Mouse (Mus musculus) naive thymus-derived CD4-positive, alpha-beta T cell, adult 2 months (primary cell): Measurements from ENCODE around the gene Prss30.
A peak's percentile ranks its signal among the peaks of the same experiment; 100 is the strongest.
"Not testable (repeated sequence)": the region's sequence is repeated elsewhere in the genome, so short reads cannot be mapped to it uniquely, and the experiment has no call there.

Experiments
- DNase-seq: peaks from one replicate; pipeline ENCODE4 v3.0.0-alpha.2; 2011; ENCODE audit warnings: low read depth

The Prss30 gene

DNA sequence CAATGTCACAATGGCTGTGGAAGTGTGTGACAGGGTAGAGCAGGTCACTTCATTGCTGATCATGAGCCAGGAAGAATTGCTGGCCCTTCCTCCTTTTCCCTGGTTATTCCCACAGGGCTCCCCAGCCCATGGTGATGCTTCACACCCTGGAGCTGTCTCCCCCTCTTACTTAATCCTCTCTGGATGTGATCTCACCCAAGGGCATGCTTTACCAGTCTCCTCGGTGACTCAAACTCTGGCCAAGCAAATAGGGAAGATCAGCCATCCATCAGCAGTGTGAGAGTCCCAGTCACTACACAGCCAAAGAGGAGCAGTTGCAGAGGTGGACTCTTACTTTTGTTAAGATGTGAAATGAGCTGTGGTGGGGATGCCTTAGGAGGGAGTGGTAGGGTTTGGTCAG is 4.6 kb upstream of the Prss30 start:
- no peak for DNase-seq

DNA sequence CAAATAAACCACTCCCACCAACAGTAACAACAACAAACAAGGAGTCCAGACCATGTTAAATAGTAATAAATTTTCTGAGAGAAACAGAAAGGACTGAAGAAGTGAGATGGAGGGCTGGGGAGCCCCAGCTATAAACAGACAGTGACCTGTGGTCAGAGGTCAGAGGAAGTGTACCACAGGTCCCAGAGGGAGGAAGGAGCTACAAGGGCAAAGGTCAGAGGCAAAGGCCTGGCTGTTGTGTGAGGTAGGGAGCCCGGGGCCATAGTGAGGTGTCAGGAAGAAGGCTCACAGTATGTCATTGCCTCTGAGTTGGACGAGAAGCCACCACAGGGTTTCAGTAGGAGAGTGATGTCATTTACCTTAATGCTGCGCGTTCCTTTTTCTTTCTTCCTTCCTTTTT is 2.5 kb upstream of the Prss30 start:
- DNase-seq, result no peak

DNA sequence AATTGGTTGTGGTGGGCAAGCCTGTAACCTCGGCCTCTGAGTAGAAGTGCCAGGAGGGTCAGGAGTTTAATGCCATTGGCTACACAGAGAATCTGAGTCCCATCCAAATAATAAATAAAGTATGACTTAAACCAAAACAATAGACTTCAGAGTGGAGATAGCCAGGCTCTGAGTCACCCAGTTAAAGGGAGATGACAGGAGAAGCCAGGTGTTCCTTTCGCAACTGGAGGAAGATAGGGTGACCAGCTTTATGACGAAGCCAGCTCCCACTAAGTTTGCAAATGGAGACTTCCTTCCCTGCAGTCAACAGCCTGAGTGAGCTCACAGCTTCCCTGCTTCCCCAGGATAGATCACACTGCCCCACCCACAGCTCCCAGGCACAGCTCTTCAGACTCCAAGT is 895 bp downstream of the Prss30 start:
- no peak for DNase-seq

DNA sequence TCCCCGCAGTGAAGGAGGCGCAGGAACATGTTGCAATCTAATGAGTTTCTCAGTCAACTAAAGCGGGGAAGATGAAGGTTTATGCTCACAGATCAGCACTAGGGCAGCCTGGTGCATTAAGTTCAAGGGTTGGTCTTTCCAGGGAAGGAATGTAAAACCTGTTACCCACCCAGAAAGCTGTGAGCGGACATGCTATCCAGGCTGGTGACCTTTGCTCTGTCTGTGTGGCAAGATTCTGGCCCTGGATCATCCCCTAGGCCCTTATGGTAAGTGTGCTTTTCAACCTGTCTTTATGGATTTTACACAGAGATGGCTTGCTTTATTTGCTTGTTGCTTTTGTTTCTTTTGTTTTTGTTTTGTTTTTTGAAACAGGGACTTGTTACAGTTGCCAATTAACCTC is 3.7 kb downstream of the Prss30 start:
- DNase-seq, result no peak

DNA sequence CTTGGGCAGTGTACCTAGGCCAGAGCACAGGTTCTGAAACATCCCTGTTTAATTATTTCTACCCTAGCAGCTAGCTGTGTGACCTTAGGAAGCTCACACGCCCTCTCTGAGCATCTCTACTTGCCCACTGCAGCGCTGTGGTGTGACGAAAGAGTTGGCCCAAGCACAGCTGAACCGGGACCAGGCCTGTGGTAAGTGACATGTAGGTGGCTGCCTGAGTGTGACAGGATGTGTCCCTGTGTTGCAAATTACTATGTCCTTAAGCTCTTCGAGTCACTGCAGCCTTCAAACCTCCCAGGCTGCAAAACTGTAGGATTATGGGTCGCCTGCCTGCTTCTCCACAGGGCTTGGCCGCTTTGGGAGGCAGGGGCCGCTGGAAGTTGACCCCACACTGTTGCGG is 9.1 kb downstream of the Prss30 start:
- DNase-seq, result no peak

DNA sequence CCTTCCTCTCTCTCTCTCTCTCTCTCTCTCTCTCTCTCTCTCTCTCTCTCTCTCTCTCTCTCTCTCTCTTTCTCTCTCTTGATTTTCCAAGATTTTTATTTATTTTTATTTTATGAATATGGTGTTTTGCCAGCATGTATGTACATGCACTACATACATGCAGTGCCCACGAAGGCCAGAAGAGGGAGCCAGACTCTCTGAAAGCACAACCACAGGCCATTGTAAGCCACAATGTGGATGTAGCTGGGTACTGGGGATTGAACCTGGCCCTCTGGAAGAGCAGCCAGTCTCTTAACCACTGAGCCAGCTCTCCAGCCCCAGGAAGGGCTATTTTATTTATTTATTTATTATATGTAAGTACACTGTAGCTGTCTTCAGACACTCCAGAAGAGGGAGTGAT is 11.1 kb downstream of the Prss30 start:
- peak; percentile 81 for DNase-seq

DNA sequence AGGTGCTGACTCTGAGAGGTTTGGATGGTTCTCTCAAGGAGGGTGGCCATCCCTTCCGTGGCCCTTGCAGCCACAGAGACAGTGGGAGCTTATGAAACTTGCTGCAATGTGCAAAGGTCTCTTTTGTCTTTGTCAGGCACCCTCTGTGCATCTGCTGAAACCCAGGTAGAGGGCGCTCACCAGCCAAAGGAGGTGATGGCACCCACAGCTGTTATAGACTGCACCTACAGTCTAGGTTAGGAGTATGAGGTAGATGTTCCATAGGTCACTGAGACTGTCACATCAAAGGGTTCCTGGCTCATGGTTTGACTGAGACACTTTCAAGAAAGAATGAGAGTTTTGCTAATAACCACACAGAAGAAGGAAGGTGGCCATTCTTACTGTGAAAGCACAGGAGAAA is 11.6 kb downstream of the Prss30 start:
- DNase-seq, result peak; percentile 24

DNA sequence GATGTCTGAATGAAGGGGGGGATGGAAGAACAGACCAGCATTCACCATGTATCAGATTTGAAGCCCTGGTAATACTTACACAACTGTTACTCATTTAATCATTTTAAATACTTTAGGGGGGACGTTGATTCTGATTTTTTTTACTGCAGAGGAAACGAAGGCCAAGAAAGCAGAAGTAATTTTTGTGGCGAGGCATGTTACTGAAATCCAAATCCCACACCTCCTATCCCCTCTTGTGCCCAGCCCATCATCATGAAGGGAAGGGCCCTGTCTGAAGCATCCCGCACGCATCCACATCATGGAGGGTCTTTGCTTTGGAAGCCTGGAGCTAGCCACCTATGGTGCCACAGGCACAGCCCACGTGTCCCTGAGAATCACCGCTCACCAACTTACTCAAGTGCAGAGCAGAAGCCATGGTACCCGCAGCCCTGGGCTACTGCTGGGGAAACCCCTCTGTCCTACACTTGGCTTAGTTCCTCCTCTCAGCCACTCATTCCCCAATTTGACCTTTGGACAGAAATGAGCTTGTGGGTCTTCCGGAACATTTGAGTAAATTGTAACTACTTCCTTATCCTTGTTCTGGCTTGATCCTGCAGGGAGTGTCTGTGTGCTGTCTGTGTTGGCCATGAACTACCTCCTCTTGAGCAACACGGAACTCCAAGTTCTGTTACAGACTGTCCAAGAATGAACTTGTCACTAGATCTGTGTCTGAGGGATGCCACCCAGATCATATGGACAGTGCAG is 13.5 kb downstream of the Prss30 start:
- DNase-seq, result no peak

DNA sequence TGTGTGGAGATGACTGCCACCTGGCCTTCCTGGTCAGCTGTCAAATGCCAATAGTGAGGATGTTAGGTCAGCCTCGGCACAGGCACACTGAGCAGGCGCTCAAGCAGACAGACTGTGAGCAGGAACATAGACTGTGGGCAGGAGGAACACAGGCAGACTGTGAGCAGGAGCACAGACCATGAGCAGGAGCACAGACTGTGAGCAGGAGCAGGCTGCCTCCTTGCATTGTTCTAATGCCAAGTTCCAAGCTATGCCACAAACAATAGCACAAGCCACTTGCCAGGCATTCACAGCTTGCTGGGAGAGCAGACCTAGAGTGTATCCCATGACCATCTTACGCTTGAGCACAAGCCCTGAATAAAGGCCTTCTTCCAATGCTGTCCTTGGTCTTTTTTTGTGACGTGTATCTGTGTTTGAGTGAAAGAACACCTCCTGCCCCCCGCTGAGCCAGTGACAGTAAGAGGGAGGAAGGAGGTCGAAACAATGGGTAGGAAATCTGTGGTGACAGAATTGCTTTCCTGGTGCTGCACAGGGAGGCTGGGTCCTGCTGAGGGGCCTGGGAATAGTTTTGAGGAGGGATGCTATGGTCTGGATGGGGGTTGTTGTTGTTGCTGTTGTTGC is 14.5 kb downstream of the Prss30 start:
- DNase-seq, result no peak

DNA sequence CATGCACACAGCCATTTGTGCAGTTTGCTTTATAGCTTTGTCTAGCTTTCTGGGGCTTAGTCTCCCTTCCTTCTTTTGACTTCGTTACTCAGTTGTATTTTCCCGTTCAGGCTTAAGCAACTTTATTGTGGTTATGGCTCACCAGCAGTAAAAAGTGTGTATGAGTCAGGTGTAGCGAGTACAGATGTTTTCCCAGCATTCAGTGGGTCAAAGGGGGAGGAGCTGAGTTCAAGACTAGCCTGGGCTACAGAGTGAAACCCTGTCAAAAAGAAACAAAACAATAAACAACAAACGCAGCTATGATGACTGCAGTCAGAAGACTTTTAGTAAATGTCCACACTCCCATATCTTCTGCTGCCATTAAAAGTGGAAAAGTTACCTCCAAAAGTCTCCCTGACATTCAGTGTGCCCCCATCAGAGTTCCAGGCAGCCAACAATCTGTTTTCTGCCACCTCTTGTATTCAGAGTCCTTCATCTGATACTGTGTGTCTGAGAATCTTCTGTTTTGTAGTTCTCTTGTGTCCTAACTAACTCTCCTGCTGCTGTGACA is 18.7 kb downstream of the Prss30 start:
- DNase-seq, result no peak

DNA sequence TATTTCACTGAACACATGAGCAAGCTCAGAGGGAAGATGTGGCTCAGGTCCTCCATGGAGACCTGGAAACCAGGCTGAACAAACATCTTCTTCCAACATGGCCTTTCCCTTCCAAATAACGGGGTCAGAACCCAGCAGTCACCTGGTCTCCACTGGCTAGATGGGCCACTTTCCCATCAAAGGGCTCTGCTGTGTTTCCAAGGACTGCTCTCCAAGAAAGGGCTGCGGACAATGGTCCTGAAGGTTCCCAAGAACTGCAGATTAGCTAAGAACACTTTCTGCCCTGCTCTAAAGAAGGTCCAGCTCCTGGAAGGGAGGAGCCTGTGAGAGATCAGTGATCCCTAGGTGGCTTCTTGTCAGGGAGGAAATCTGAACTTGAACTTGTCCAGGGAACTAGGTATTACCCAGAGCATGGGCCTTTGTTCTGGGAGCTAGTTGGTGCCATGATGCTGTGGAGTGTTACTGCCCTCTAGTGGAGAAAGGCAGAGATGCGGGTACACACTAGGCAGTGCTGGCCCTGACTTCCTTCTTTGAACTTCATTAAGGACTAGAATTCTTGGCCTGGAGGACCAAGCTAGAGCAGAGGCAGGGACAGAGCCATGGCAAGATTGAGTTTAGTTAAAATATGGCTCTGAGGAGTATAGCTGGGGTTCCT is 20.2 kb downstream of the Prss30 start:
- peak; percentile 88 for DNase-seq

DNA sequence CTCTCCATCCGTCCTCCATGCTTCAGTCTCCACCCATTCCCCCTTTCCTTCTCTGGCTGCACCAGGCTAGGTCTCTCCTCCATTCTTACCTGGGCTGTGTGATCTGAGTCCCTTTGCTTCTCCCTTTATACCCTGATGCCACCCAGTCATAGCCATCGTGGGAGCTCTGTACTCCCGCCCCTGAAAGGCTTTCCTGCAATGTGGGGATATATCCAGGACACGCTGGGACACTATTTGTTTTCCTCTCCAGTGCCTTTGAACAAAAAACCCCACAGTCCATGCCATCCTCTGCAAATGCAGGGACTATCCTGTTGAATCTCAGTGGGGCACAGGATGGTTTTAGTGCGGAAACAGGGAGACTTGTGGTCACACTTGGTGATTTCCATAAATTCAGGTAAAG is 25.2 kb downstream of the Prss30 start, which contains the start of gene Sbpl:
Sbpl (minus strand) TSS at position 101 of the 400 bp plus-strand sequence.
- DNase-seq, result no peak

DNA sequence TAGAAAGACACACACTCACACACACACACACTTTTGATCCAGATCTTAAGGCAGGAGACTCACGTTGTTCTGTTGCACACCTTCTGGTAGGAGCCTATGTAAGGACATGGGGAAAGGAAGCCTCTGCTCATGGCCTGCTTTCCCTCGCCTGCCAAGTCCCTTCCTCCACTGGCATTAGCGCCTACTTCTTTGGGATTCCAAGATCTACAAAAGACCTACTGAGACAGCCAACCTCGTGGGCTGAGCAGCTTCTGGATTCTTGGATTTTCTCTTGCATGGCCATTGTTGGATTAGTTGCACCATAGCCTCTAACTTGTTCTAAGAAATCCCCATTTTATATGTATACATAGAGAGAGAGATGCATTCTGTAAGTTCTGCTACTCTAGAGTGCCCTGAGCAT is 29.5 kb downstream of the Prss30 start:
- DNase-seq, result not testable (repeated sequence)

DNA sequence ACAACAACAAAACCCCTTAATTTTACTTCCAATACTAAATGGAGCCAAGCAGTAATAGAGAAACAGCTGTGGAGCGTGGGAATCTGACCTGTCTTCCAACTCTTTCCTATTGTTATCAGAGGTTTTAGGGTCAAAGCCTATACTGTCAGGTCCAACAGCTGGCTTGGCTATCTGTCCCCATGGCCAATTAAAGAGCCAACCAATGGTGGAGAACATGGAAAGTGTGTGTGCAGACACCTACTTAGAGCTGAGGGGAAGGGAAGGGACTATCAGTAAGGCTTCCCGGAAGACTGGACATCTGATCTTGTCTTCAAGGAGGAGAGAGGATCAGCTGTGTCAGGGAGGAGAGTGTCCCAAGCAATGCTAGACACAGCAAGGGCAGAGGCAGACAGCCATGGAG is 31.3 kb downstream of the Prss30 start:
- DNase-seq, result no peak

DNA sequence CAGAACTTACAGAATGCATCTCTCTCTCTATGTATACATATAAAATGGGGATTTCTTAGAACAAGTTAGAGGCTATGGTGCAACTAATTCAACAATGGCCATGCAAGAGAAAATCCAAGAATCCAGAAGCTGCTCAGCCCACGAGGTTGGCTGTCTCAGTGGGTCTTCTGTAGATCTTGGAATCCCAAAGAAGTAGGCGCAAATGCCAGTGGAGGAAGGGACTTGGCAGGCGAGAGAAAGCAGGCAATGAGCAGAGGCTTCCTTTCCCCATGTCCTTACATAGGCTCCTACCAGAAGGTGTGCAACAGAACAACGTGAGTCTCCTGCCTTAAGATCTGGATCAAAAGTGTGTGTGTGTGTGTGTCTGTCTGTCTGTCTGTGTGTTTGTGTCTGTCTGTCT is 32.9 kb downstream of the Prss30 start:
- not testable (repeated sequence) for DNase-seq

DNA sequence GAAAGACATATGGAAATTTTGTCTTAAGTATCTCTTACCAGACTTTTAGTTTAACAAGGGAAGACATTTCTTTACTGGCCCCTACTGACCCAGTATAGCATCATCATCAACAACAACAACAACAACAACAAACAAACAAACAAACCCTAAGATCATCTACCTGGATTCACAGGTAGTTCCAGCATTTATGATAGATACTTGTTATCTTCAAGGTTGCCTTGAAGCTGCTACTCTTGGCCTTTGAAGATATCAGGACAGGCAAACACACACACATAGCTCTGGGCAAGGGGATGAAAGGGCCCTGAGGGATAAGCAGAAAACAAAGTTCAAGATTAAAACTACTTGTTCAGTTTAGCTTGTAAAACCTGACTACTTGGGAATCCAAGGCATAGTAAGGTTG is 39.0 kb downstream of the Prss30 start, which contains the start of gene Sbp:
Sbp (plus strand) TSS at position 301 of the 400 bp plus-strand sequence.
- DNase-seq, result no peak

DNA sequence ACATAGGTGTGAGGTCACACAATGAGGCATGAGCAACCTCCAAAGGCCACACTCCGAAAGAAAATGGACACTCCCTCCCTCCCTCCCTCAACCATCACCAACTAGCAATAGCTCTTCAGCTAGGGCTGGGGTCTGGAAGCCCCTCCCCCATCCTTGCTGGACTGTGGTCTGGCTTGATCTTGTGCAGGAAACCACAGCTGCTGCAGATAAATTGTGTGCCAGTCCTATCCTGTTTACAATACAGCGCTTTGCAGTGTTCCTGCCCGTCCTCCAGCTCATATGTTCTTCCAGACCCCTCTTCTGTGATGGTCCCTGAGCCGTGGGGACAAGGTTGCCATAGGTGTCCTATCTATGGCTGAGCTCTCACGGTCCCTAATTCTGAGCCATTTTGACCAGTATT is 49.2 kb downstream of the Prss30 start:
- no peak for DNase-seq

DNA sequence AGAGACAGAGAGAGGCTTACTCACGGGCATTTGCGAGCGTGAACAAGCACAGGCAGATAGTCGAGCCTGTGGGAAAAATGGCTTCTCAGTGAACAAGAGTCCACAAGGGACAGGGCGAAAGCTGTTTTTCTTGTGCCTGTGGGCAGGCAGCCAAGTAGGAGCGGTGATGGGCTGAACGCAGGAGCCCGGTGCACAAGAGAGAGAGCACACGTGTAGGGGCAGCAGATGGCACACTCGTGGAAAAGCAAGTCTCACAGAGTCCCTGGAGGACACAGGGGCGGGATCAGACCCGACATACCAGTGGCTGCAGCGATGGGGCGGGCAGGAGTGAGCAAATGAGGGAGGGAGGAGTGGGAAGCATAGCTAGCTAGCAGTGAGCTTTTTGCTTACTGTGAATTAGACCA is 55.3 kb downstream of the Prss30 start:
- peak; percentile 58 for DNase-seq

DNA sequence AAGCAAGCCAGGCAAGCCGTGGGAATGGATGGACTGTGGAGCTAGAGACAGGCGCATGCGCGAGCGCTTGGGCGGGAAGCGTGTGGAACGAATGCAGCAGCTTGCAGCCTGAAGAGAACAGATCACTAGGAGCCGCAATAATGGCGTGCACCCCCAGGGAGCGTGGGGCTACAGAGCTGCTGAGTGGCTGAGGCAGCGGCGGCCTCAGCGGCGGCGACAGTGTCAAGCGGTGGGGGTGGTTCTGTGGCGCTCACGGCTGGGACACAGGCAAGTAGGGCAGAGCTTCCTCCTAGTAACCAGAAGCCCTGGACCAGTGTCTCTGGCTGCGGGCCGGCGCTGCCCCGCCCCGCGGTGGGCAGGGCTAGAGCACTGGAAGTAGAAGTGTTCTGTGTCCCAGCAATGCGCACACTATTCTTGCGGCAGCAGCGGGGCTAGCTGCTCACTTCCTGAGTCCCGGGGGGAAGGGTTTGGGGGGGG is 55.8 kb downstream of the Prss30 start:
- DNase-seq, result peak; percentile 85
